Mouse (Mus musculus) embryonic facial prominence, embryonic 11.5 days (tissue): Measurements from ENCODE around the gene Higd1b. TPM values are rescaled to one million over a fixed set of nuclear protein-coding genes. Genes with fewer than 3 reads are reported as not detected.

Experiments
- ATAC-seq: fragments of 200-750 bp; cut with Nextera tagmentation; replicated peaks from 2 replicates; pipeline ENCODE4 v1.8.0; 2017; ENCODE audit warnings: low read depth; ENCODE audit not compliant: insufficient number of reproducible peaks, low FRiP score, low TSS enrichment
- DNase-seq: peaks from one replicate; pipeline ENCODE4 v3.0.0-alpha.2; 2015; ENCODE audit warnings: low spot score
- H3K27ac ChIP-seq: fragments of 300-500 bp; sonication (generic); replicated peaks from 2 replicates; pipeline ENCODE4 v1.5.1; 2014; ENCODE audit warnings: mild to moderate bottlenecking, low read depth, low read length, control low read depth
- H3K27me3 ChIP-seq: fragments of 300-500 bp; sonication (generic); 2 replicates; pipeline ENCODE4 v1.6.1; 2014; ENCODE audit warnings: mild to moderate bottlenecking, low read length, moderate library complexity, mixed read lengths; ENCODE audit not compliant: control insufficient read depth, insufficient read depth
- H3K36me3 ChIP-seq: fragments of 300-500 bp; sonication (generic); replicated peaks from 2 replicates; pipeline ENCODE4 v1.6.1; 2014; ENCODE audit warnings: low read depth, mild to moderate bottlenecking, low read length, moderate library complexity, mixed read lengths; ENCODE audit not compliant: control insufficient read depth, insufficient read depth
- H3K4me1 ChIP-seq: fragments of 300-500 bp; sonication (generic); 2 replicates; pipeline ENCODE4 v1.6.1; 2014; ENCODE audit warnings: low read length, mixed read lengths; ENCODE audit not compliant: control insufficient read depth, insufficient read depth
- H3K4me2 ChIP-seq: fragments of 300-500 bp; sonication (generic); 2 replicates; pipeline ENCODE4 v1.6.1; 2014; ENCODE audit warnings: low read depth, mild to moderate bottlenecking, control low read depth, low read length, moderate library complexity
- H3K4me3 ChIP-seq: fragments of 300-500 bp; sonication (generic); 2 replicates; pipeline ENCODE4 v1.5.1; 2014; ENCODE audit warnings: low read depth, low read length, control low read depth
- H3K9ac ChIP-seq: fragments of 300-500 bp; sonication (generic); replicated peaks from 2 replicates; pipeline ENCODE4 v1.6.1; 2014; ENCODE audit warnings: mild to moderate bottlenecking, control low read depth, low read length
- H3K9me3 ChIP-seq: fragments of 300-500 bp; sonication (generic); replicated peaks from 2 replicates; pipeline ENCODE4 v1.6.1; 2016; ENCODE audit warnings: mild to moderate bottlenecking, low read length, inconsistent platforms, mixed read lengths; ENCODE audit not compliant: control insufficient read depth
- WGBS: fragments of 180-500 bp; shearing (Covaris S2); extraction: QIAGEN DNeasy Blood & Tissue Kit; methylation state at CpG from one replicate; pipeline ENCODE4 v1.1.7; 2014; 5-methylcytosine and 5-hydroxymethylcytosine counted together
- polyA plus RNA-seq: library from polyadenylated mRNA; unstranded; fragments of >200 nt; fragmentation: Nextera tagmentation; extraction: Ambion mirVana; gene quantifications from 2 replicates; pipeline ENCODE4 v1.2.1, GENCODE M21; 2014

Higd1b gene
- polyA plus RNA-seq, 1 experiment from 2014 or later: not detected

GRCm38 (mm10) chr11:102851883-102852282 is 16.2 kb downstream of the Higd1b start:
- no peaks in the 10 kb centered on the region for H3K4me1 ChIP-seq
- no peaks in the 10 kb centered on the region for H3K27me3 ChIP-seq
- no peaks in the 10 kb centered on the region for H3K9me3 ChIP-seq
- peaks cover 11% of the 10 kb centered on the region for H3K36me3 ChIP-seq
- 0 out of 2 replicates have a peak, but pooled peaks have one; percentile 56 for ATAC-seq
- no peak overlapping the region for H3K27ac ChIP-seq
- no peak overlapping the region for H3K9ac ChIP-seq
- H3K4me3 ChIP-seq: no peak overlapping the region
- 70% methylated on average over 5 of the region's 5 CpGs for WGBS
- peak; percentile 60 for DNase-seq
- no peak overlapping the region for H3K4me2 ChIP-seq

- Histone ChIP-seq H3K4me2 (no peak overlapping the region), H3K4me1 (no peaks in the 10 kb centered on the region), H3K9me3 (no peaks in the 10 kb centered on the region), H3K9ac (no peak overlapping the region), H3K27me3 (no peaks in the 10 kb centered on the region), H3K36me3 (peaks cover 3% of the 10 kb centered on the region), H3K4me3 (no peak overlapping the region), H3K27ac (no peak overlapping the region)
- ATAC-seq (no peak), DNase-seq (peak; percentile 31)
These were observed 18.1 kb downstream of the Higd1b start for GRCm38 (mm10) chr11:102853760-102854159.

GRCm38 (mm10) chr11:102855941-102856340 is 20.3 kb downstream of the Higd1b start:
- H3K9me3 ChIP-seq: no peaks in the 10 kb centered on the region
- peaks cover 3% of the 10 kb centered on the region for H3K36me3 ChIP-seq
- H3K27me3 ChIP-seq: no peaks in the 10 kb centered on the region
- ATAC-seq: no peak
- no peaks in the 10 kb centered on the region for H3K4me1 ChIP-seq
- H3K4me2 ChIP-seq: no peak overlapping the region
- 43% methylated on average over 6 of the region's 6 CpGs for WGBS
- DNase-seq: peak; percentile 83
- H3K9ac ChIP-seq: no peak overlapping the region
- H3K4me3 ChIP-seq: no peak overlapping the region
- peak overlapping the region; percentile 1; the same call in 1 of the 2 replicates for H3K27ac ChIP-seq

GRCm38 (mm10) chr11:102858951-102859350 is 23.3 kb downstream of the Higd1b start:
- Histone ChIP-seq H3K27ac (no peak overlapping the region), H3K4me1 (no peaks in the 10 kb centered on the region), H3K4me3 (no peak overlapping the region), H3K9me3 (no peaks in the 10 kb centered on the region), H3K36me3 (peaks cover 3% of the 10 kb centered on the region), H3K27me3 (no peaks in the 10 kb centered on the region), H3K4me2 (no peak overlapping the region), H3K9ac (no peak overlapping the region)
- 91% methylated on average over 11 of the region's 11 CpGs for WGBS
- ATAC-seq: no peak
- no peak for DNase-seq

- WGBS: 92% methylated on average over 8 of the region's 8 CpGs
These were observed 24.3 kb downstream of the Higd1b start for GRCm38 (mm10) chr11:102859933-102860332.

GRCm38 (mm10) chr11:102864272-102864671 is 28.6 kb downstream of the Higd1b start:
- ATAC-seq: no peak
- WGBS: 52% methylated on average over 4 of the region's 4 CpGs
- H3K36me3 ChIP-seq: peaks cover 7% of the 10 kb centered on the region

More at GRCm38 (mm10) chr11:102859933-102860332, 24.3 kb downstream of the Higd1b start:
- DNase-seq (no peak), ATAC-seq (no peak)
- Histone ChIP-seq H3K4me2 (no peak overlapping the region), H3K9me3 (no peaks in the 10 kb centered on the region), H3K36me3 (peaks cover 3% of the 10 kb centered on the region), H3K4me1 (no peaks in the 10 kb centered on the region), H3K27ac (no peak overlapping the region), H3K9ac (no peak overlapping the region), H3K4me3 (no peak overlapping the region), H3K27me3 (no peaks in the 10 kb centered on the region)

GRCm38 (mm10) chr11:102874801-102875334 is 39.2 kb downstream of the Higd1b start:
- H3K4me3 ChIP-seq: no peak overlapping the region
- no peak overlapping the region for H3K9ac ChIP-seq
- ATAC-seq (no peak), DNase-seq (no peak)
- H3K36me3 ChIP-seq: peaks cover 7% of the 10 kb centered on the region
- H3K4me2 ChIP-seq: no peak overlapping the region
- 88% methylated on average over 7 of the region's 7 CpGs for WGBS
- H3K4me1 ChIP-seq: no peaks in the 10 kb centered on the region
- no peaks in the 10 kb centered on the region for H3K9me3 ChIP-seq
- H3K27me3 ChIP-seq: no peaks in the 10 kb centered on the region
- no peak overlapping the region for H3K27ac ChIP-seq

More at GRCm38 (mm10) chr11:102864272-102864671, 28.6 kb downstream of the Higd1b start:
- no peak overlapping the region for H3K9ac ChIP-seq
- no peak overlapping the region for H3K27ac ChIP-seq
- H3K4me1 ChIP-seq: no peaks in the 10 kb centered on the region
- H3K27me3 ChIP-seq: no peaks in the 10 kb centered on the region
- no peak overlapping the region for H3K4me2 ChIP-seq
- H3K9me3 ChIP-seq: no peaks in the 10 kb centered on the region
- no peak overlapping the region for H3K4me3 ChIP-seq
- peak; percentile 92 for DNase-seq

GRCm38 (mm10) chr11:102879558-102879957 is 43.9 kb downstream of the Higd1b start:
- no peak overlapping the region for H3K9ac ChIP-seq
- no peak overlapping the region for H3K27ac ChIP-seq
- ATAC-seq (no peak), DNase-seq (no peak)
- peak overlapping the region; percentile 82; the same call in 1 of the 2 replicates for H3K4me3 ChIP-seq
- no peaks in the 10 kb centered on the region for H3K9me3 ChIP-seq
- peaks cover 5% of the 10 kb centered on the region for H3K36me3 ChIP-seq
- H3K4me1 ChIP-seq: no peaks in the 10 kb centered on the region
- H3K27me3 ChIP-seq: no peaks in the 10 kb centered on the region
- 85% methylated on average over 2 of the region's 2 CpGs for WGBS
- no peak overlapping the region; the same call in 1 of the 2 replicates for H3K4me2 ChIP-seq
